ENCODE assay signal across 8 mouse cellular contexts in the genomic region with DNA sequence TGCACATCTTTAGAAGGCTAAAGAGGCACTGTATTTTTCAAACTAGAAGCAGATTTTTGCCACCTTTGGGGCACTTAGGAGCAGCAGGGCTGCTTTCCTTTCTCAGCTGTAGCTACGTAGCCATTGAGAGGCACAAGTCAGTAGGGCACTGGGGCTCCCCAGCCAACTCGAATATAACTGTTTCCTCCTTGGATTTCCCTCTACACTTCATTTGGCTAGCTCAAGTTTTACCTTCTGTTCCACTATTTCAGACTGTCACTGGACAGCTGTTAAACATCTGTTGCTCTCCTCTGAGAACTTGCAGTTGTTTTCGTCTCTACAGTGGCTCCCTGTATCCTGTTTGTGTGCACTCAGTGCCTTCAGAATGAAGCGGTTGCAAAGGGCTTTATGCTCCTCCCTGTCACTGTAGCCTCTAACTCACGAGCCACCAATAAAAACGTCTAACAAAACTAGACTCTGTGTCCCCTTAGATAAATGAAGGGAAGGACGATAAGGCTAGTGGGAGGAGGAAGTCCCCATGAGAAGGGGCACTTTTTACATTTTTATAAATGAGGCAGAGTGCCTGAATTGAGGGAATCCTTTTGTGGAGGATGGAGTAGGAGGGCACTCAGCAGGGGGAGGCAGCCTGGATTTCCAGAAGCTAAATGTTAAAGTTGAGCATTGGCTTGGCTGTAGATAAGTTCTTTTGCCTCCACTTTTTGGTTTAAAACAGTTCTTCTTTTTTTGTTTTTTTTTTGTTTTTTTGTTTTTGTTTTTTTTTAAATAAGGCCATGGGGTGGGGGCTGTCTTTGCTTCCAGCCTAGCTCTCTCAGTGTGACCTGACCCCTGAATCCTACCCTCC. TPM values are rescaled to one million over a fixed set of nuclear protein-coding genes. Genes with fewer than 3 reads are reported as not detected.
DNase-seq lines count a peak whose midpoint lies in the region; ATAC-seq lines count a peak whose summit lies in the region.

No protein-coding gene starts in this region.

- ATAC-seq in CD4-positive, CD25-positive, alpha-beta regulatory T cell, adult 4 months = peak; percentile 83
- ATAC-seq in limb, embryonic 15.5 days (ENCODE audit: insufficient number of reproducible peaks, low FRiP score, low TSS enrichment, low read depth) = 0 out of 2 replicates have a peak, but pooled peaks have one; percentile 32
- ATAC-seq in stomach, embryonic 14.5 days (ENCODE audit: insufficient number of reproducible peaks, insufficient read depth, low FRiP score, low read depth) = peak; percentile 70; the same call in 1 of the 2 replicates

- DNase-seq in c-Kit-negative CD71-positive TER-119-positive erythroid progenitor cells, embryonic 14.5 days (ENCODE audit: low read depth, low spot score) = peak; percentile 53
- peak; percentile 73 for DNase-seq in heart, postnatal 10 days
- DNase-seq in left cerebral cortex, postnatal 25 days (ENCODE audit: low spot score in 2 of 2) = no peak
- DNase-seq in adrenal gland, adult 8-10 months = no peak
- DNase-seq in frontal cortex, adult 2 months (ENCODE audit: extremely low spot score in 1 of 2, low spot score in 1 of 2) = no peak

- peak overlapping the region; percentile 88 for H3K27ac ChIP-seq in limb, embryonic 15.5 days
- H3K27ac ChIP-seq in stomach, embryonic 14.5 days (ENCODE audit: low read length) = peak overlapping the region; percentile 87

- WGBS in limb, embryonic 15.5 days = 10% methylated on average over 7 of the region's 7 CpGs
- WGBS in stomach, embryonic 14.5 days = 16% methylated on average over 7 of the region's 7 CpGs

- H3K4me3 ChIP-seq in limb, embryonic 15.5 days = no peak overlapping the region
- H3K4me3 ChIP-seq in stomach, embryonic 14.5 days (ENCODE audit: low read depth, low read length) = no peak overlapping the region

- intact Hi-C loops in heart, postnatal 10 days (cut with DNase I) = no loop called here
- intact Hi-C loops in left cerebral cortex, postnatal 25 days (cut with DNase I) = no loop called here

- H3K27me3 ChIP-seq in limb, embryonic 15.5 days = no peaks in the 10 kb centered on the region
- no peaks in the 10 kb centered on the region for H3K27me3 ChIP-seq in stomach, embryonic 14.5 days (ENCODE audit: control insufficient read depth, insufficient read depth, low read length)

- no peak overlapping the region for H3K9ac ChIP-seq in limb, embryonic 15.5 days
- H3K9ac ChIP-seq in stomach, embryonic 14.5 days (replicated peaks; ENCODE audit: low read depth, low read length) = no peak overlapping the region

- H3K36me3 ChIP-seq in limb, embryonic 15.5 days = peaks cover 3% of the 10 kb centered on the region; the same call in 1 of the 2 replicates
- H3K36me3 ChIP-seq in stomach, embryonic 14.5 days (ENCODE audit: control insufficient read depth, insufficient read depth, low read length) = no peaks in the 10 kb centered on the region

- no peaks in the 10 kb centered on the region for H3K9me3 ChIP-seq in limb, embryonic 15.5 days
- 0 out of 2 replicates have a peak, but pooled peaks cover 1% of the 10 kb centered on the region for H3K9me3 ChIP-seq in stomach, embryonic 14.5 days (ENCODE audit: control insufficient read depth, low read depth, low read length)

- H3K4me1 ChIP-seq in limb, embryonic 15.5 days = peaks cover 59% of the 10 kb centered on the region
- H3K4me1 ChIP-seq in stomach, embryonic 14.5 days (ENCODE audit: control insufficient read depth, insufficient read depth, low read length) = peaks cover 53% of the 10 kb centered on the region

- no peak overlapping the region for H3K4me2 ChIP-seq in limb, embryonic 15.5 days
- H3K4me2 ChIP-seq in stomach, embryonic 14.5 days (replicated peaks; ENCODE audit: low read depth, low read length) = no peak overlapping the region

RNA-seq across cellular contexts. Expression of a gene that starts 32.6 kb away (rescaled TPM):
- 10 to 100 TPM; 40.6 to 59.7 TPM for polyA plus RNA-seq in CD4-positive, CD25-positive, alpha-beta regulatory T cell, adult 4 months (2017; shearing (Covaris generic))
- total RNA-seq in heart, postnatal 10 days (2021) = 100 to 1,000 TPM in 1 of 2 experiments, 10 to 100 TPM in 1; 87.2 to 125 TPM
- polyA plus RNA-seq in limb, embryonic 15.5 days (2015; fragmentation: Nextera tagmentation; extraction: Ambion mirVana) = 78.0 and 78.5 TPM in 2 replicates
- 50.9 and 52.6 TPM in 2 replicates for polyA plus RNA-seq in stomach, embryonic 14.5 days (2014; fragmentation: Nextera tagmentation; extraction: Ambion mirVana)
- total RNA-seq in left cerebral cortex, postnatal 25 days (2021) = 10 to 100 TPM; 37.5 to 38.2 TPM
- 100 to 1,000 TPM; 134 to 193 (median 146) TPM for total RNA-seq in adrenal gland, adult 8-10 months (2022)
- 28.5 and 29.1 TPM in 2 replicates for polyA plus RNA-seq in frontal cortex, adult 2 months (2012; rRNA removed)

Comparison
In these comparisons a context has a peak if more than half of its experiments do, and no peak if none do; other contexts are left out.
1. ATAC-seq: peak in every context shown above with its lines; median percentile 83 in CD4-positive, CD25-positive, alpha-beta regulatory T cell, adult 4 months; 70 in stomach, embryonic 14.5 days; 32 in limb, embryonic 15.5 days.
2. DNase-seq: peak in c-Kit-negative CD71-positive TER-119-positive erythroid progenitor cells, embryonic 14.5 days (single experiment) and heart, postnatal 10 days (2 of 2); none in left cerebral cortex, postnatal 25 days (0 of 2), adrenal gland, adult 8-10 months (single experiment) and frontal cortex, adult 2 months (0 of 2).